Mouse (Mus musculus): ENCODE measurements around the gene Rps26. TPM values are rescaled to one million over a fixed set of nuclear protein-coding genes. Genes with fewer than 3 reads are reported as not detected.
A peak's percentile ranks its signal among the peaks of the same experiment; 100 is the strongest.
"Not testable (repeated sequence)": the region's sequence is repeated elsewhere in the genome, so short reads cannot be mapped to it uniquely, and the experiment has no call there.

Gene Rps26
- total RNA-seq, 1 experiment from 2014 or later: 688 TPM

DNA sequence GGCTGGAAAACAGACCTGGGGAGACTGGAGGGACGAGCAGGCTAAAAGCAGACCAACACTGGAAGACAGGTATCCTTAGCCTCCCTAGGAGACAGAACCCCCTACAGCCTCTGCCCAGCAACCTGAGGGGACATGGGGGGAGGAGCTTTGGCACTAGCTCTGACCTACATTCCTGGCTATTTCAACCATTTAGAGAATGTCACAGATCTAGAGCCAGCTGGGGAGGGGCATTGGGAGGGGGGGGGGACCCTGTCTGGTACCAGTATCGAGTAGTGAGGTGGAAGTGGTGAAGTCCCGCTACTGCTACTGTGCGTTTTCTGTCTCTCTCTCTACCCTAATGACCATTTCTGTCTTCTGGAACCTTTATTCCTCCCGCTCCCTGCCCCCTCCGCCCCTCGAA is 15.3 kb upstream of the Rps26 start:
- DNase-seq: no peak

DNA sequence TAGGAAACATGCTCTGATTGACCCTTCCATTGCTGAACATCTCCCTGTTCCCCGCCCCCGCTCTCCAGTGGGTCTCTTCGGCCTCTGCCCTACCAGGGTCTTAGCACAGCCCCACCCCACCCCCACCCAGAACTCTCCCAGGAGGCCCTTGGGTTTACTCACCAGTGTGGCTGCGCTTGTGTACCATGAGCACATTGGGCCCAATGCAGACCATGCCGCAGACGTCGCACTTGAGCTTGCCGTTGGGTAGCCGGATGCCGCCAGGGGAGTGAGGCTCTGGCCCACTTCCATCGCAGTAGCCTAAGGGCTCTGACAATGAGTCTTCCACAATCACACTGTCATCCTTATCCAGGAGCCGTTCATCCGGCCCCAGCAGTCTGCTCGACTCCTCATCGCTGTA is 14.3 kb upstream of the Rps26 start:
- DNase-seq: no peak

DNA sequence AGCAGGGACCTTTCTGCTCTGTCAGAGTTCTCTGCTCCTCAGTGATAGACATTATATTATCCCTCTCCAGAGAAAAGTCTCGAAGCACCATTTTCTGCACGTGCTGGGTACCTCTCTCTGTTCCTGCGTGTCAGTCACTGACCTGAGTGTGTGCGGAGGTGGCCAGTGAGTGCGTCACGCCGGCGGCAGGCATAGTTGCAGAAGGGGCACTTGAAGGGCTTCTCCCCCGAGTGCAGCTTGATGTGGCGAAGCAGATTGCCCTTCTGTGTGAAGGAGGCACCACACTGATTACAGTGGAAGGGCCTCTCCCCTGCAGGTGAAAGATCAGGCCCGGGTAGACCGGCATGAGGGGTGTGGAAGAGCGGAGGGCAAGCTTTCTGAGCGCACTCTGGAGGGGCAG is 13.5 kb upstream of the Rps26 start:
- DNase-seq: no peak

DNA sequence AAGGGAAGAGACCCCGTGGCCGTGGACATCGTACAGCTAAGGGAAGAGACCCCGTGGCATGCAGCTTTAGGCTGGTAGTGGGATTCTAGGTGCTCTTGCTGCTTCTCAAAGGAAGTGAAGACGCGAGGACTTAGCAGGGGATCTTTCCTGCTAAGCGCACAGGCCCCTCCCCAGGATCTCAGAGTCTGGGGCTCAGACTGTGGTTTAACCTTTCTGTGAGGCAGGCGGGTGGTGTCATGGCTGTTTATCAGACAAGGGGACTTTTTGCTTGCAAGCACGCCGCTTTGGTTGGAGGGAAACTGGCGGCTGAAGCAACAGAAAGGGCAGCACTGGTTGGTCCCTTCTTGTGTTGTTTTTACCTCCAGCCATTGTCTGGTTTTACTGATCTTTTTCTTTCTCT is 10.5 kb upstream of the Rps26 start:
- DNase-seq: no peak

DNA sequence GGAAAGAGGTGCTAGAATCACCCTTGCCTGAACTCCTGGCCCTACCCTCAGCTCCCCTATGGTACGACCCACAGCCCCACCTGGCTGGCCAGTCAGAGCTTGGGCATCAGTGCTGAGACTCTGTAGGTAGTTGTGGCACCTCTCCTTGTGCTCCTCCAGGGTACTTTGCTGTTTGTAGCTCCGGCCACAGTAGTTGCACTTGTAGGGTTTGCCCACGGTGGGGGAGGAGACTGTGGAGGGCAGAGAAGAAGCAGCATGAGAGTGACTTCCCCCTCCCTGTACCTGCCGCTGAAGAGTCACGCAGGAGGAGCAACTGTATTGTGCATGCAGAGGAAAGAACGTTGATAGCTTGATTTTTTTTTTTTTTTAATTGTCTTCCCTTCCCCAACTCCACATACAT is 10.0 kb upstream of the Rps26 start:
- DNase-seq: no peak

DNA sequence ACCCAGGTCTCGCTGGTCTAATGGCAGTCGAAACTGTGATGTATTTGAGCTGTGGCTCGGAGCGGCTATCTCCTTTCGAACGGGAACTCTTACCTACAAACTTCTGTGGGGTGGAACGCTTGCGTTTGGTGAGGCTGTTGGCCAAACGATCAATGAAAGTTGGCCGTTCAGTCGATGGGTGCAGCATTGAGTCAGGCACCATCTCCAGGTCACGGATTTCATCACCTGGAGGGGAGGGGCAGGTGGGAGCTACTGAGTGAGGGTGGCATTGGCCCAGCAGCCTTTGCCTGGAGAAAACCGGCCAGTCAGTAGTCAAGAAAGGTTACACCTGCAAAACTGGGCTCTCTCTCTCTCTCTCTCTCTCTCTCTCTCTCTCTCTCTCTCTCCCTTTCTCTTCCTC is 9.2 kb upstream of the Rps26 start:
- no peak for DNase-seq

DNA sequence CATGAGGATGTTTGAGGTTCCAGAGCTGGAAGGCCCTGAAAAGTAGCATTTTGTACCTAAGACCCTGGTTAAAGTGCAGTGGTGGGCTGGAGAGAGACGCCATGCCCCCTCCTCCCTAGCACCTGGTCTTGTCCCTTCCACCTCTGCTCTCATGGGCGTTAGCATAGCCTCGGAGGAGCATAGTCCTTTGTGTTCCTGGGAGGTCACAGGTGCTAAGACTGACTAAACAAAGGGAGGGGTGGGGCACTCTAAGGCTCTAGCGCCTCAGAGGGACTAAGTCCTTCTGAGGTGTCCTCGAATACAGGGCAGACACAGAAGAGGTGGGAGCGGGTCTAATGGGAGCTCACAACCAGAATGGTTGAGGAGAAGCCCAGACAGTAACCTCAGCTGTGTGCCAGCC is 5.0 kb upstream of the Rps26 start:
- DNase-seq: no peak

DNA sequence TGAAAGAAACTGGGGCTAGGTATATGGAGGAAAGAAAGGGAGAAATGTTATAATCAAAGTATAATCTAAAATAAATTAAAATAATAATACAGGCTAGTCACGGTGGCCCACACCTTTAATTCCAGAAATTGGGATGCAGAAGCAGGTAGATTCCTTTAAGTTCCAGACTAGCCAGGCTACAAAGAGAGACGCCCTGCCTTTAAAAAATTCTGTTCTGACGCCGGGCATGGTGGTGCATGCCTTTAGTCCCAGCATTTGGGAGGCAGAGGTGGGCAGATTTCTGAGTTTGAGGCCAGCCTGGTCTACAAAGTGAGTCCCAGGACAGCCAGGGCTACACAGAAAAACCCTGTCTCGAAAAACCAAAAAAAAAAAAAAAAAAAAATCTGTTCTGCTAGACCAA is 3.8 kb upstream of the Rps26 start:
- not testable (repeated sequence) for DNase-seq

DNA sequence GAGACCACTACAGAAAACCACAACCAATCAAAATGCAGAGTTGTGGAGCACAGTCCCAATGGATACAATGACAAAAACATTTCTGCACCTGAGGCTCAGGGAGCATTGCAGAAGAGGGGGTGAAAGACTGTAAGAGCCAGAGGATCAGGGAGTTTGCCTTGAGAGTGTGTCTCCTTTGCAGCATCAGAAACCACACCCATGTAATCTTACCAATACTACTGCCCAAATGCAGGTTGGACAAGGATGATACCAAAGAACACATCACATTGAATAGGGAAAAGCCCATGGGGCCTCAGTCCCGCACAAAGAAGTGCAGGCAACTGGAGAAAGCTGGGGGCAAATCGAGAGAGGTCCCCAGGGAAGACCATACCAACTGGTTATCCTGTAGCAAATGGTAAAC is 3.2 kb upstream of the Rps26 start:
- DNase-seq: no peak

DNA sequence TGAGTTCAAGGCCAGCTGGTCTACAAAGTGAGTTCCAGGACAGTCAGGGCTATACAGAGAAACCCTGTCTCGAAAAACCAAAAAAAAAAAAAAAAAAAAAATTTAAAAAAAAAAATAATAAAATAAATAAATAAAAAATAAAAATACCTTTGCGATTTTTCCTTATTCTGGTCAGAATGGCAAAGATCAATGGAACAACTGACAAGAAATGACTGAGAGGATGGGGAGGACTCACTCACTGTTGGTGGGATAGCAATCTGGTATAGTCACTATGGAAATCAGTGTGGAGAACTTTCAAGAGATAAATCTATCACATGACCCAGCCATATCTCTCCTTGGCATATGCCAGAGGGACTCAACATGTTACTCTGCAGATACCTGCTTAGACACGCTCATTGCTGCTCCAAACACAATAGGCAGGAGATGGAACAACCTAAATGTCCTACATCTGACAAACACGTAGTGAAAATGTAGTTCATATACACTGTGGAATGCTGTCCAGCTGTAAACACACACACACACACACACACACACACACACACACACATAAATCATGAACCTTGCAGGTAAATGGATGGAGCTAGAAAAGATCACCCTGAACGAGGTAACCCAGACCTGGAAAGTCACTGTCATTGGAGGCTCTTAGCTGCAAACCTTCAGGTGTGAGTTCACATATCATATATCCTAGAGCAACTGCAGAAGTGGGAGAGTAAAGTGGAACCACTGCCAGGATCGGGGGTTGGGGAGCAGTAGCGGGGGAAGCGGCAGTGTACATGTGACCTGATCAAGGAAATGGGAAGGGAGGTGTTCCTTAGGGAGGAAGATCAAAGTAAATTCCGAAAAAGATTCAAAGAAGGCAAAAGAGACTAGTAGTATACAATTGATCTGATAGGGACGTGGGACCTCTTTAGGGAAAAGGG is 1.1 kb upstream of the Rps26 start:
- no peak for DNase-seq

DNA sequence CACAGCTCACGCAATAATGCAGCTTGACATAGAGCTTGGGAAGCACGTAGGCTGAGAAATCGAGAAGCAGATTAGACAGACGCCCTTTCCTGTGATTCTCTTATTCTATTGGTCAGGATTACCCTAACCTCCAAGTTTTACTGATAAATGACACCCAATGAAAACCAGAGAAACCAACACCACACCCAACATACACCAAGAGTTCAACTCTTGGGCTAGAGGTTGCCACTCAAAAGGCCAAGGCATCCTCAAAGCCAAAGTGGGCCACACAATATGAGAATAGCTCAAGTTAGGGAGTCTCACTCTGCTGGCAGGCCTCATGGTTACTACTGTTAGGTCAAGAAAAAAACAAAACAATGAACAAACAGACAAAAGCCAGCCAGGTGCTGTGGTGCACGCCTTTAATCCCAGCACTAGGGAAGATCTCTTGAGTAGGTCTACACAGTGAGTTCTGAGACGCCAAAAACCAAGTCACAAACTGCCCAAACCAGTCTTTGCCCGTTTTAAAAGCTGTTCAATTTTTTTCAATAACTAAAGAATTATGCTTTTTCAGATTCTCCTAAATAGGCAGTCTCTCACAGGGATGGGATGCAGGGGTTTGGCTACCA is 1.2 kb downstream of the Rps26 start:
- DNase-seq: no peak

DNA sequence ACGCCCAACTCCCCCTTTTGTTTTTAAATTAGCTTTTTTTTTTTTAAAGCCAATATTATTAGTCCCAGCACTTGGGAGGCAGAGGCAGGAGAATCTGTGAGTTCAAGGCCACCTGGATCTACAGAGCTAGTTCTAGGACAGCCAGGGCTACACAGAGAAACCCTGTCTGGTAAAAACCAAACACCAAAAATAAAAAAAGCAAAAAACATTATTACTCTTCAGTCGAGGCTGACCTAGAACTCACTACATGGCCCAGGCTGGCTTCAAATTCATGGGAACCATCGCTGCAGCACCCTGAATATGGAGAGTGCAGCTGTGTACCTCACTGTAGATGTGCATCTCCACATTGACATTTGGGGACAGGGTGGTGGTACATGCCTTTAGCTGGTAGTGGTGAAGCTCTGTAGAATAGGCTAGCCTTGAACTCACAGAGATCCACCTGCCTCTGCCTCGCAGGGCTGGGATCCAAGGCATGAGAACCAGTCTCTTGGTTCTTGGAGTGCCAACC is 3.4 kb downstream of the Rps26 start:
- not testable (repeated sequence) for DNase-seq

DNA sequence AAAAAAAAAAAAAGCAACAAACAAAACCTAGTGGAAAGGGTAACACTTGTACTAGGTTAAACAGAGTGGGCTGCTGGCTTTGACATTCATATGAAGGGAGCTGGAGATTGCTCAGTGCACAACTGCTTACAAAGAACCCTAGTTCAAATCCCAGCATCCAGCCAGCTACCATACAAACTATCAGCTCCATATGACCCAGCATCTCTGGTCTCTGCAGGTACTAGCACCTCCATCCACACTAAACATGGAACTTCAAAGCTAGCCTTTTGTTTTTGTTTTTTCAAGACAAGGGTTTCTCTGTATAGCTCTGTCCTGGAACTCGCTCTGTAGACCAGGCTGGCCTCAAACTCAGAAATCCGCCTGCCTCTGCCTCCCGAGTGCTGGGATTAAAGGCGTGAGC is 3.8 kb downstream of the Rps26 start:
- no peak for DNase-seq

DNA sequence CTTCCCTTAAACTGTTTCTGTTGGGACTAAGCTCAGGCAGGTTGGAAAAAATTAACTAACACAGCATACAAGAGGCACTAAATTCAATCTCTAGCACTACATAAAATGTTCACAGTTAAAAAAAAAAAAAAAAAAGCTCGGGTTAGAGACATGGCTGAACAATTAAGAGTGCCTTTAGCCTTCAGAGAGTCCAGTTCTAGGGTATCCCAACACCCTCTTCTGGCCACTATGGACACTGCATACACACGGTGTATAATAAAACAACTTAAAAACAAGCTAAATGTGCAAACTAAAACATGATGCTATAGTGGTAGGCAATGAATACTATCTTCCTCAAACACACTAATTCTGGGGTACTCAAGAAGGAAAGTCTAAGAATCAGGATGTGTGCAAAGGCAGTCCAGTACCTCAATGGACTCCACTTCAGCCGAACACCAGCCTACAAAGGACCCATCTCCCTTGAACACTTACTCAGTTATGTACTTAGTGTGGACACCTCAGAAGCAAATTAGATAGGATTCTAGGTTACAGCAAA is 4.5 kb downstream of the Rps26 start:
- DNase-seq: no peak

DNA sequence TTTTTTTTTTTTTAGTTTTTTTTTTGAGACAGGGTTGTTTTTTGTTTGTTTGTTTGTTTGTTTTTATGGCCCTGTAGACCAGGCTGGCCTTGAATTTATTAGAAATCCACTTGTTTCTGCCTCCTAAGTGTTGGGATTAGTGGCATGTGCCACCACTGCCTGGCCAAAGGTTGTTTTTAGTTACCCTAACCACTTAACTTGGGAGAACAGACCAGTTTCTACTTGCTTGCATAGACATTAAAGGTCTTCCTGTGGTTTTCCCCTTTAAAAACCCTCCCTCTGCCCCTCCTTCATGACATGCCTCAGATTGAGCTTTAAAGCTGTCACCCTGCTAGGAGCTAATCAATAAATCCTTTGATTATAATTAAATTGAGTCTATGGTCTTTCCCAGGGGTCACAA is 6.3 kb downstream of the Rps26 start:
- DNase-seq: no peak

DNA sequence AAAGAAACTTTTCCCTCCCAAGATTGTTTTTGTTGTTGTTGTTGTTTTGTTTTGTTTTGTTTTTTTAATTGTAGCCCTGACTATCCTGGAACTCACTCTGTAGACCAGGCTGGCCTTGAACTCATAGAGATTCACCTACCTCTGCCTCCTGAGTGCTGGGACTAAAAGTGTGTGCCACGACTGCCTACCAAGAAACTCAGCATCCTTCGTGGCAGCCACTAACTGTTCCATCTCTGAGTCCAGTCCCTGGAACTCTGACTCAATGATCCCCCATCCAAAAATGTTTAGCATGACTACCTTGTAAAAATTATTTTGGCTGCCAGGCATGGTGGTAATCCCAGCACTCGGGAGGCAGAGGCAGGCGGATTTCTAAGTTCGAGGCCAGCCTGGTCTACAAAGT is 7.4 kb downstream of the Rps26 start:
- not testable (repeated sequence) for DNase-seq

DNA sequence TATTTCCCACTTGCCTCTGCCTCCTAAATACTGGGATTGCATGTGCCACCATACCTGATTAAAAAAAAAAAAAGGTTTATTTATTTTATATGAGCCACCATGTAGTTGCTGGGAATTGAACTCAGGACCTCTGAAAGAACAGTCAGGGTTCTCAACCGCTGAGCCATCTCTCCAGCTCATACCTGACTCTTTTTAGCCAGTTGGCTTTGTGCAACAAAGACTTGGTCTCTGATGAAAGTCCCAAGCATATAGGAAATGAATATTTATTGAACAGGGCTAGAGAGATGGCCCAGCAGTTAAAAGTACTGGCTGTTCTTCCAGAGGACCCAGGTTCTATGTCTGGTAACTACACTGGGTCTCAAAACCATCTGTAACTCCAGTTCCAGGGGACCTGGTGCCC is 8.0 kb downstream of the Rps26 start:
- DNase-seq: no peak

DNA sequence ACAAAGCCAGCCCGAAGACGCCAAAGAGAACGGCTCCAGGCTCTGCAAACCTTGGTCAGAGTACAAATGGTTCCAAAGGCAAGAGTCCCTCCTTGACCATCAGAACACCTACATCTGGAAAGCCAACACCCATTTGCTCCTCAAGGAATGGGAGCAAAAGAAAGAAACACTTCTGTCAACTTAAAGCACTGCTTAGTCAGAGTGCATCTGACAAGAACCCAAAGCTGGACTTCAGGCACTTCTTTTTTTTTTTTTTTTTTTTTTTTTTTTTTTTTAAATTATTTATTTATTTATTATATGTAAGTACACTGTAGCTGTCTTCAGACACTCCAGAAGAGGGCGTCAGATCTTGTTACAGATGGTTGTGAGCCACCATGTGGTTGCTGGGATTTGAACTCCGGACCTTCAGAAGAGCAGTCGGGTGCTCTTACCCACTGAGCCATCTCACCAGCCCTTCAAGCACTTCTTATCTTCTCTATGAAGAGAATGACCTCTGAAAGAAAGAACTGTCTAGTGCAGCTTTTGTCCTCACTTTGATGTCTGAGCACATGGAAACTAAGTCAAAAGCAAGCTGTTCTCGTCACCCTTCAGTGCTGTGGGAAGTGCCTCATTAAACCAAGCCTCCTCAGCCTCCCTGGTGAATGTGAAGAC is 10.6 kb downstream of the Rps26 start:
- DNase-seq: not testable (repeated sequence)

DNA sequence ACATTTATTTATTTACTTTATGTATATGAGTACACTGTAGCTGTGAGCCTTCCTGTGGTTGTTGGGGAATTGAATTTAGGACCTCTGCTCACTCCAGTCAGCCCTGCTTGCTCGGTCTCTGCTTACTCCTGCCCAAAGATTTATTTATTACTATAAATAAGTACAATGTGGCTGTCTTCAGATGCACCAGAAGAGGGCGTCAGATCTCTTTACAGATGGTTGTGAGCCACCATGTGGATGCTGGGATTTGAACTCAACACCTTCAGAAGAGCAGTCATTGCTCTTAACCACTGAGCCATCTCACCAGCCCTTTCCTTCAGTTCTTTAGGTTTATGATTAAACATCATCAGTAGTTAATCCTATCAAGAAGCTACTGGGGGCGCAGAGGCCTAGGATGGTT is 11.6 kb downstream of the Rps26 start:
- no peak for DNase-seq

DNA sequence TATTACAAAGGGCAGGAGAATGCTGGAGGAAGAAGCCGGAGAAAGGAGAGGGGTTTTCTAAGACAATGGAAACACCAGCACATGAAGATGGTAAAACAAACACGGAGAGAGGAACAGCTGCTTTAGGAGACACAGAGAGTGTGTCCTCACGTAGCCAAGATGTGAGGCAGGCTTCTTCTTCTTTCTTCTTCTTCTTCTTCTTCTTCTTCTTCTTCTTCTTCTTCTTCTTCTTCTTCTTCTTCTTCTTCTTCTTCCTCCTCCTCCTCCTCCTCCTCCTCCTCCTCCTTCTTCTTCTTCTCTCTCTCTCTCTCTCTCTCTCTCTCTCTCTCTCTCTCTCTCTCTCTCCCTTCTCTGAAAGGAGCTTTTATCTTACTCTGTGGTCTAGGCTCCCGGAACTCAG is 12.7 kb downstream of the Rps26 start:
- not testable (repeated sequence) for DNase-seq

DNA sequence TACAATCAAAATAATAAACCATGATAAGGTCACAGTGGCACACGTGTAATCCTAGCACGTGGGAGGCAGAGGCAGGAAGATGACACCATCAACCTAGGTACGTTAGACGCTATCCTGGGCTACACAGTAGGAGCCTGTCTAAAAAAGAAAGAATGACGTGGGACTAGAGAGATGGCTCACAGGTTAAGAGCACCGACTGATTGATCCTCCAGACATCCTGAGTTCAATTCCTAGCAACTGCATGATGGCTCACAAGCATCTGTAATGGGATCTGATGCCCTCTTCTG is 13.4 kb downstream of the Rps26 start:
- no peak for DNase-seq

DNA sequence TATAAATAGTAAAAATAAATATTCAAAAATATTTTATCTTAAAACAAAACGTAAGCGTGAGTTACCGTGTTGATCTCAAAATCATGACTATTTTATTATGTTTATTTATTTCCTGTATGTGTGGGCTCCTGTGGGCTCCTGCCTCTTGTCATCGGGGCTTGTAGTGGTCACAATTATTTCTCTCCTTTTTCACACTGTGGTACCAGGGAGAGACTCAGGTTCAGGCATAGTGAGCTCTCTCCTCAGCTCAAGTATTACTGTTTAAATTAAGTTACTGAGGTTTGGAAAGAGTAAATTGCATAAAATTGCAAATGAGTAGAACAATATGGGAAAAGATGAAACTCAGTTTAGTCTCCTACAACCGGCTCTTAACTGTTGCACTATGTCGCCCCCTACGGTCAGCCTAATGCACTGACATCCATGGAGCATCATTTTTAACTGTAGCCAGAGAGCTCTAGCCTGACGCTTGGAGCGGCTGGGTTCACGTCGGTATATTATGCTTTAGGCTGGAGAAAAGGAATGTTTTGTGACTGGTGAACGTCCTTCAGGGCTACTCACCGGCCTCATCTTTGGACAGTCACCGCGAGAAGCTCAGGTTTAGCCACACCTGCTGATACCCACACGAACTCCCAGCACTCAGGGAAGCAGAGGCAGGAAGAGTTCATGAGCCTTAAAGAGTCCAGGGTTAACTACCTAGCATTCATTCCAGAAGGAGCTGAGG is 14.0 kb downstream of the Rps26 start:
- peak; percentile 78 for DNase-seq

DNA sequence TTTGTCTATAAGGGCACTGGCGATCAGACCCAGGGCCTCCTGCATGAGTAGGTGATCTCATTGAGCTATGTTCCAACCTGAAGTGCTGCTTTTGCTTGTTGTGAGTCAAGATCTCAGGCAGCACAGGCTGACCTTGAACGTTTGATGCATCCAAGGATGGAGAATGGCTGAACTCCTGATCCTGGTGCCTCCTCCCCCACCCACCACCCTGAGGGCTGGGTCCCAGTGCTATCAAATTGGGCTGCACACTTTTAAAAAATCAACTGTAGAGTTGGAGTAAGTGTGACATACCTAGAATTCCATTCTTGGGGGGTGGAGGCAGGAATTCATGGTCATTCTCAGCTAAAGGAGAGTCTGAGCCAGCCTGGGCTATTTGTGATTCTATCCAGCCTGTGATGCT is 20.1 kb downstream of the Rps26 start:
- no peak for DNase-seq

All from adrenal gland, postnatal 25 days (tissue).